Mouse (Mus musculus) heart, postnatal 0 days (tissue): ENCODE results near the gene Pde6c.

ENCODE experiments used
- CTCF ChIP-seq: IDR thresholded peaks from 2 replicates; pipeline ENCODE4 v1.5.1; 2016; ENCODE audit warnings: antibody characterized with exemption, control low read depth, low read depth
- EP300 ChIP-seq: IDR thresholded peaks from 2 replicates; pipeline ENCODE4 v1.6.1; 2016; ENCODE audit warnings: antibody characterized with exemption, low read depth

DNA sequence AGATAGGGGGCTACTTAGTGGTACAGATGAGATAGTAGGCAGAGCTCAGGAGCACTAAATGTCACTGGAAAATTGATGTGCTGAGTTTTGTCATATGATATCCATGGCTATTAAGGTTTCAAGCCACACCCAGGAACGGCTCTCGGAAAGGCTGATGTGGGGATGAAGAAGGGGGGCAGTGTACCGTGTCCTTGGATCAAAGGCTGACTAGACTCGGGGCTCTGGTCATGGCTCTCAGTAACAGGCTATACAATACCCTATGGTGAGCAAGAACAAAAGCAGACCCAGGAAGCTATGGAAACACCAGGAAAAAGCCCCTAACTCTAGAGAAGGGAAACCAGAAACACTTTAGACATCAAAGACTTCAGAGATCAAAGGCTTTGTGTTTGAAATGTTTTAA lies 99.9 kb downstream of the Pde6c start:
- no peak for TF ChIP-seq CTCF
- TF ChIP-seq EP300, result no peak
